Mouse (Mus musculus): Measurements from ENCODE around the gene Napb.
"Not testable (repeated sequence)": the region's sequence is repeated elsewhere in the genome, so short reads cannot be mapped to it uniquely, and the experiment has no call there.

Napb gene

GRCm38 (mm10) chr2:148732327-148733000 is at the start of gene Napb:
TSS of gene Napb (minus strand) at chr2:148732467.
- DNase-seq (ENCODE audit: low read depth, low spot score): peak; percentile 93

- DNase-seq (ENCODE audit: low read depth, low spot score): no peak
Observed at GRCm38 (mm10) chr2:148781709-148782108, 49.4 kb upstream of the Napb start, which contains the start of gene 8030411F24Rik. TSS of gene 8030411F24Rik (plus strand) at chr2:148782009.

GRCm38 (mm10) chr2:148771397-148771796 is 39.1 kb upstream of the Napb start, which contains the start of gene Cst11:
TSS of gene Cst11 (minus strand) at chr2:148771497.
- not testable (repeated sequence) for DNase-seq (ENCODE audit: low read depth, low spot score)

- no peak for DNase-seq (ENCODE audit: low read depth, low spot score)
Observed at GRCm38 (mm10) chr2:148763648-148764388, 31.6 kb upstream of the Napb start.

GRCm38 (mm10) chr2:148754310-148754846 is 22.1 kb upstream of the Napb start:
- DNase-seq (ENCODE audit: low read depth, low spot score): no peak

GRCm38 (mm10) chr2:148751893-148752813 is 19.9 kb upstream of the Napb start:
- peak; percentile 91 for DNase-seq (ENCODE audit: low read depth, low spot score)

GRCm38 (mm10) chr2:148750058-148750457 is 17.8 kb upstream of the Napb start, which contains the start of gene Cstl1:
TSS of gene Cstl1 (plus strand) at chr2:148750358.
- DNase-seq (ENCODE audit: low read depth, low spot score): no peak

GRCm38 (mm10) chr2:148743846-148744407 is 11.7 kb upstream of the Napb start:
- no peak for DNase-seq (ENCODE audit: low read depth, low spot score)

GRCm38 (mm10) chr2:148743001-148743400 is 10.7 kb upstream of the Napb start:
- no peak for DNase-seq (ENCODE audit: low read depth, low spot score)

GRCm38 (mm10) chr2:148731614-148732326 is 497 bp downstream of the Napb start:
- peak; percentile 39 for DNase-seq (ENCODE audit: low read depth, low spot score)

GRCm38 (mm10) chr2:148719271-148719995 is 12.8 kb downstream of the Napb start:
- peak; percentile 30 for DNase-seq (ENCODE audit: low read depth, low spot score)

GRCm38 (mm10) chr2:148717072-148717471 is 15.2 kb downstream of the Napb start:
- DNase-seq (ENCODE audit: low read depth, low spot score): no peak

GRCm38 (mm10) chr2:148712326-148712725 is 19.9 kb downstream of the Napb start:
- DNase-seq (ENCODE audit: low read depth, low spot score): no peak

GRCm38 (mm10) chr2:148707202-148707530 is 25.1 kb downstream of the Napb start:
- DNase-seq (ENCODE audit: low read depth, low spot score): no peak

GRCm38 (mm10) chr2:148706409-148707201 is 25.7 kb downstream of the Napb start:
- peak; percentile 45 for DNase-seq (ENCODE audit: low read depth, low spot score)

GRCm38 (mm10) chr2:148698571-148698970 is 33.7 kb downstream of the Napb start:
- DNase-seq (ENCODE audit: low read depth, low spot score): no peak

- DNase-seq (ENCODE audit: low read depth, low spot score): no peak
Observed at GRCm38 (mm10) chr2:148690781-148691180, 41.5 kb downstream of the Napb start.

- DNase-seq (ENCODE audit: low read depth, low spot score): no peak
Observed at GRCm38 (mm10) chr2:148690291-148690690, 42.0 kb downstream of the Napb start.

Data from mesoderm, embryonic 11.5 days (tissue).